Mouse (Mus musculus) adipocyte (in vitro differentiated cells): ENCODE measurements around the gene Mia2.
"Not testable (repeated sequence)": the region's sequence is repeated elsewhere in the genome, so short reads cannot be mapped to it uniquely, and the experiment has no call there.

Experiments used
- DNase-seq: peaks from one replicate; pipeline ENCODE4 v3.0.0-alpha.2; 2016; ENCODE audit warnings: low spot score

Mia2 gene

GRCm38 (mm10) chr12:59241031-59241430 lies 145.4 kb downstream of the Mia2 start:
- not testable (repeated sequence) for DNase-seq
